Mouse (Mus musculus): Measurements from ENCODE around the gene Usp35. TPM values are rescaled to one million over a fixed set of nuclear protein-coding genes. Genes with fewer than 3 reads are reported as not detected.

Gene Usp35
- polyA plus RNA-seq, 1 experiment from 2014 or later = 2.3 TPM

DNA sequence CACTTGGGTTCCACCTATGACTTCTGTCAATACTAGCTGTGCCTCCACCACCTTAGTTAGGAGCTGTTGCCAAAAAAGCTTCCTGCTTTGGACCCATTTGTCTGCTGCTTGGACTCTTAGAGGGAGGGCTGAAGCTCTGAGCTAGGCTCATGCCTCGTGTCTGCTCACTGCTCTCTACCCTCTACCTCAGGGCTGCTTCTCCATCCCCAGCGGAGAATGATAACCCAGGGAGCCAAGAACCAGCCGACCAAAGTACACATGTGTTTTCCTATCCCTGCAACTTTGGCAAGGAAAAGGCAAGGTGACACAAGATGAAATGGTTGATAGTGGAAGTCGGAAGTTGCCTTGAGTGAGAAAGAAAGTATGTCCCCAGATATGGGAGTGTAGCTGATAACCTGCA, 26.6 kb downstream of the Usp35 start:
- WGBS = 77% methylated on average over 4 of the region's 4 CpGs
- Histone ChIP-seq H3K9me3 (no peaks in the 10 kb centered on the region), H3K27me3 (ENCODE audit: insufficient read depth, poor library complexity, severe bottlenecking) (no peaks in the 10 kb centered on the region), H3K4me1 (no peaks in the 10 kb centered on the region; the same call in 1 of the 2 replicates), H3K36me3 (peaks cover 94% of the 10 kb centered on the region), H3K27ac (no peak overlapping the region), H3K4me3 (no peak overlapping the region)
- DNase-seq (ENCODE audit: low spot score) = peak; percentile 52

- no peak overlapping the region for H3K27ac ChIP-seq
- H3K27me3 ChIP-seq (ENCODE audit: insufficient read depth, poor library complexity, severe bottlenecking) = no peaks in the 10 kb centered on the region
- no peak overlapping the region for H3K4me3 ChIP-seq
- H3K4me1 ChIP-seq = no peaks in the 10 kb centered on the region; the same call in 1 of the 2 replicates
- peaks cover 89% of the 10 kb centered on the region for H3K36me3 ChIP-seq
- DNase-seq (ENCODE audit: low spot score) = peak; percentile 66
- H3K9me3 ChIP-seq = no peaks in the 10 kb centered on the region
Observed at GRCm38 (mm10) chr7:97304471-97304870, 27.3 kb downstream of the Usp35 start.

GRCm38 (mm10) chr7:97303614-97304013, 28.2 kb downstream of the Usp35 start:
- DNase-seq (ENCODE audit: low spot score) = peak; percentile 56
- H3K36me3 ChIP-seq = peaks cover 88% of the 10 kb centered on the region
- no peaks in the 10 kb centered on the region; the same call in 1 of the 2 replicates for H3K4me1 ChIP-seq
- no peak overlapping the region for H3K4me3 ChIP-seq
- no peak overlapping the region for H3K27ac ChIP-seq
- H3K9me3 ChIP-seq = no peaks in the 10 kb centered on the region
- H3K27me3 ChIP-seq (ENCODE audit: insufficient read depth, poor library complexity, severe bottlenecking) = no peaks in the 10 kb centered on the region
- WGBS = 72% methylated on average over 2 of the region's 2 CpGs

- Histone ChIP-seq H3K27ac (no peak overlapping the region), H3K4me1 (no peaks in the 10 kb centered on the region; the same call in 1 of the 2 replicates), H3K9me3 (no peaks in the 10 kb centered on the region), H3K4me3 (no peak overlapping the region), H3K36me3 (peaks cover 81% of the 10 kb centered on the region), H3K27me3 (ENCODE audit: insufficient read depth, poor library complexity, severe bottlenecking) (no peaks in the 10 kb centered on the region)
- WGBS = 82% methylated on average over 4 of the region's 4 CpGs
- peak; percentile 30 for DNase-seq (ENCODE audit: low spot score)
Observed at GRCm38 (mm10) chr7:97302876-97303275, 28.9 kb downstream of the Usp35 start.

DNA sequence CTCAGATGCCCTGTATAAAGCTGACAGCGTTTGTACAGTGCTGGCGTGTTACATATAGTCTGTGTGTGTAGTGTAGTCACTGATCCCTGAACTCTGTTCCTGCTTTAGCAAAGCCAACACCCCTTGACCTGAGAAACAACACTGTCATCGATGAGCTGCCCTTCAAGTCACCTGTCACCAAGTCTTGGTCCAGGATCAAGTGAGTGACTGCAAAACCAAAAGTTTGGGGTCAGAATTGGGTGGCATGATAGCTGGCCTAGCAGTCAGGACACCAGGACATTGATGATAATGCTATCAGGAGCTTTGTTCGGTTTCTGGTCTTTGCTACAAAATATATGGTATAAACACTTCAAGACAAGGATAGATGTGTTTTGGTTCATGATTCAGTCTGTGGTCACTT, 29.6 kb downstream of the Usp35 start:
- DNase-seq (ENCODE audit: low spot score) = peak; percentile 63
- H3K27ac ChIP-seq = no peak overlapping the region
- peaks cover 77% of the 10 kb centered on the region for H3K36me3 ChIP-seq
- H3K9me3 ChIP-seq = no peaks in the 10 kb centered on the region
- H3K4me3 ChIP-seq = no peak overlapping the region
- H3K27me3 ChIP-seq (ENCODE audit: insufficient read depth, poor library complexity, severe bottlenecking) = no peaks in the 10 kb centered on the region
- no peaks in the 10 kb centered on the region; the same call in 1 of the 2 replicates for H3K4me1 ChIP-seq
- 81% methylated on average over 4 of the region's 4 CpGs for WGBS

- Histone ChIP-seq H3K9me3 (no peaks in the 10 kb centered on the region), H3K4me3 (no peak overlapping the region), H3K27ac (no peak overlapping the region), H3K27me3 (ENCODE audit: insufficient read depth, poor library complexity, severe bottlenecking) (no peaks in the 10 kb centered on the region), H3K4me1 (no peaks in the 10 kb centered on the region; the same call in 1 of the 2 replicates), H3K36me3 (peaks cover 68% of the 10 kb centered on the region)
- 82% methylated on average over 8 of the region's 8 CpGs for WGBS
- DNase-seq (ENCODE audit: low spot score) = peak; percentile 43
Observed at GRCm38 (mm10) chr7:97301321-97301720, 30.5 kb downstream of the Usp35 start.

DNA sequence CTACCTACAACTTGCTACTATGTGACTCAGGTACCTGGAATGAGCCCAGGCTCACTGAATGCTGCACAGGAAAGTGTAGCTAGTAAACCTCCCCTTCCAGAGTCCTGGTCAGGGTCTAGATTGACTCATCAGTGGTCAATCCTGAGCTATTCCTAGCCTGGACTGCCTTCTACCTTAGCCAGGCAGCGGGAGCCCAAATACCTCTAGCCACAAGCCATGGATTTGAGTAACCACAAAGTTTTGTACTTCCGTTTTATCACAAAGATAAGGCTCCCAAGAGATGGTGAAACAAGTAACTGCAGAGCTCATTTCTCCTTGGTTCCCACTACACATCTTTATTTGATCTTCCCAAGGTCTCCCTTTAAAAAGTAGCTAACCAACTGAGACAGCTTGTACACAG, 30.9 kb downstream of the Usp35 start:
- Histone ChIP-seq H3K4me1 (no peaks in the 10 kb centered on the region; the same call in 1 of the 2 replicates), H3K4me3 (no peak overlapping the region), H3K27me3 (ENCODE audit: insufficient read depth, poor library complexity, severe bottlenecking) (no peaks in the 10 kb centered on the region), H3K9me3 (no peaks in the 10 kb centered on the region), H3K36me3 (peaks cover 64% of the 10 kb centered on the region), H3K27ac (no peak overlapping the region)
- peak; percentile 51 for DNase-seq (ENCODE audit: low spot score)
- 66% methylated on average over 2 of the region's 2 CpGs for WGBS

DNA sequence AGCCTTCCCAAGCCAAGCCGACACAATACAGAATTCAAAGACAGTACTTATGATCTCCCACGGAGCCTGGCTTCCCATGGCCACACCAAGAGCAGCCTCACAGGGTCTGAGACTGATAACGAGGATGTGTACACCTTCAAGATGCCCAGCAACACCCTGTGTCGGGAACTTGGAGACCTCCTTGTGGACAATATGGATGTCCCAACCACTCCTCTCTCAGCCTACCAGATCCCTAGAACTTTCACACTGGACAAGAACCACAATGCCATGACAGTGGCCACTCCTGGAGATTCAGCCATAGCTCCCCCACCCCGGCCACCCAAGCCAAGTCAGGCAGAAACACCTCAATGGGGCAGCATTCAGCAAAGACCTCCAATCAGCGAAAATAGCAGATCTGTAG, 32.9 kb downstream of the Usp35 start:
- H3K36me3 ChIP-seq = peaks cover 44% of the 10 kb centered on the region
- no peak overlapping the region for H3K27ac ChIP-seq
- no peaks in the 10 kb centered on the region; the same call in 1 of the 2 replicates for H3K4me1 ChIP-seq
- H3K9me3 ChIP-seq = no peaks in the 10 kb centered on the region
- H3K4me3 ChIP-seq = no peak overlapping the region
- WGBS = 84% methylated on average over 6 of the region's 6 CpGs
- peak; percentile 55 for DNase-seq (ENCODE audit: low spot score)
- H3K27me3 ChIP-seq (ENCODE audit: insufficient read depth, poor library complexity, severe bottlenecking) = no peaks in the 10 kb centered on the region

- H3K36me3 ChIP-seq = peaks cover 37% of the 10 kb centered on the region
- 87% methylated on average over 2 of the region's 2 CpGs for WGBS
- DNase-seq (ENCODE audit: low spot score) = no peak
- no peaks in the 10 kb centered on the region for H3K9me3 ChIP-seq
- no peaks in the 10 kb centered on the region; the same call in 1 of the 2 replicates for H3K4me1 ChIP-seq
- no peak overlapping the region for H3K27ac ChIP-seq
- no peaks in the 10 kb centered on the region for H3K27me3 ChIP-seq (ENCODE audit: insufficient read depth, poor library complexity, severe bottlenecking)
- H3K4me3 ChIP-seq = no peak overlapping the region
Observed at GRCm38 (mm10) chr7:97298279-97298678, 33.5 kb downstream of the Usp35 start.

GRCm38 (mm10) chr7:97297466-97297865, 34.4 kb downstream of the Usp35 start:
- Histone ChIP-seq H3K27me3 (ENCODE audit: insufficient read depth, poor library complexity, severe bottlenecking) (no peaks in the 10 kb centered on the region), H3K36me3 (peaks cover 29% of the 10 kb centered on the region), H3K4me3 (no peak overlapping the region), H3K4me1 (no peaks in the 10 kb centered on the region; the same call in 1 of the 2 replicates), H3K9me3 (no peaks in the 10 kb centered on the region), H3K27ac (no peak overlapping the region)
- 0% methylated on average over 2 of the region's 2 CpGs for WGBS
- peak; percentile 71 for DNase-seq (ENCODE audit: low spot score)

GRCm38 (mm10) chr7:97296986-97297385, 34.8 kb downstream of the Usp35 start:
- DNase-seq (ENCODE audit: low spot score) = no peak
- Histone ChIP-seq H3K36me3 (peaks cover 25% of the 10 kb centered on the region), H3K4me1 (no peaks in the 10 kb centered on the region; the same call in 1 of the 2 replicates), H3K27ac (no peak overlapping the region), H3K9me3 (no peaks in the 10 kb centered on the region), H3K4me3 (no peak overlapping the region), H3K27me3 (ENCODE audit: insufficient read depth, poor library complexity, severe bottlenecking) (no peaks in the 10 kb centered on the region)
- WGBS = 47% methylated on average over 2 of the region's 2 CpGs

GRCm38 (mm10) chr7:97271068-97271467, 60.8 kb downstream of the Usp35 start:
- 94% methylated on average over 1 of the region's 1 CpGs for WGBS
- H3K4me3 ChIP-seq = no peak overlapping the region
- no peak for DNase-seq (ENCODE audit: low spot score)
- no peak overlapping the region for H3K27ac ChIP-seq
- H3K36me3 ChIP-seq = peaks cover 12% of the 10 kb centered on the region
- H3K27me3 ChIP-seq (ENCODE audit: insufficient read depth, poor library complexity, severe bottlenecking) = no peaks in the 10 kb centered on the region
- no peaks in the 10 kb centered on the region for H3K4me1 ChIP-seq
- H3K9me3 ChIP-seq = no peaks in the 10 kb centered on the region

DNA sequence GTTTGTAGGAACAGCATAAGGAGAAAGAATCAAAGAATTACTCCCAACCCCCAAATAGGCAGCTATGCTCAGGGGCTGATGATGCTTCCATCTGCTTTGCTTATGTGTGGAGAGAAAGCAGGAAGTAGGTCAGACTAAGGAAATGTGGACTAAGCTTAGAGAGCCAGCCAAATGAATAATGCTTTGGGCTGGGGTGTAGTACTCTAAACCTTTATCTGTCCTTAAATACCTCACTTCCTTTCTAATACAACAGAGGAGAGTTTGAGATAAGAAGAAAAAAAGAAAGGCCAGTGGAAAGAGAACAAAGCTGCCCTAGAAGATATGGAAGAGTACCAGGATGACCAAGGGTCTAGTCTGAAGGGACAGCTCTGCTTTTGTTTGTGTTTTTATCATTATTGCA, 61.5 kb downstream of the Usp35 start:
- Histone ChIP-seq H3K27ac (no peak overlapping the region), H3K36me3 (peaks cover 12% of the 10 kb centered on the region), H3K9me3 (no peaks in the 10 kb centered on the region), H3K27me3 (ENCODE audit: insufficient read depth, poor library complexity, severe bottlenecking) (no peaks in the 10 kb centered on the region), H3K4me1 (no peaks in the 10 kb centered on the region), H3K4me3 (no peak overlapping the region)
- no peak for DNase-seq (ENCODE audit: low spot score)

GRCm38 (mm10) chr7:97262541-97262940, 69.3 kb downstream of the Usp35 start:
- Histone ChIP-seq H3K27me3 (ENCODE audit: insufficient read depth, poor library complexity, severe bottlenecking) (no peaks in the 10 kb centered on the region), H3K9me3 (no peaks in the 10 kb centered on the region), H3K36me3 (no peaks in the 10 kb centered on the region), H3K4me1 (0 out of 2 replicates have a peak, but pooled peaks cover 4% of the 10 kb centered on the region), H3K27ac (no peak overlapping the region), H3K4me3 (no peak overlapping the region)
- no peak for DNase-seq (ENCODE audit: low spot score)
- 37% methylated on average over 1 of the region's 1 CpGs for WGBS
